Mouse (Mus musculus): Measurements from ENCODE around the gene Upp2. TPM values are rescaled to one million over a fixed set of nuclear protein-coding genes. Genes with fewer than 3 reads are reported as not detected.

Upp2 gene
- polyA plus RNA-seq, 1 experiment from 2014 or later: 1.8 TPM

GRCm38 (mm10) chr2:58841021-58841420, 273.9 kb downstream of the Upp2 start:
- Histone ChIP-seq H3K36me3 (no peaks in the 10 kb centered on the region), H3K4me3 (no peak overlapping the region), H3K4me2 (no peak overlapping the region), H3K27ac (no peak overlapping the region), H3K9ac (no peak overlapping the region), H3K4me1 (no peaks in the 10 kb centered on the region), H3K9me3 (replicated peaks) (no peaks in the 10 kb centered on the region), H3K27me3 (replicated peaks) (no peaks in the 10 kb centered on the region)
- WGBS (ENCODE audit: insufficient replicate concordance): 69% methylated on average over 3 of the region's 3 CpGs
- ATAC-seq: no peak

GRCm38 (mm10) chr2:58842443-58842842, 275.3 kb downstream of the Upp2 start:
- Histone ChIP-seq H3K4me1 (no peaks in the 10 kb centered on the region), H3K9ac (no peak overlapping the region), H3K9me3 (replicated peaks) (no peaks in the 10 kb centered on the region), H3K27me3 (replicated peaks) (no peaks in the 10 kb centered on the region), H3K4me3 (no peak overlapping the region), H3K4me2 (no peak overlapping the region), H3K27ac (no peak overlapping the region), H3K36me3 (no peaks in the 10 kb centered on the region)
- ATAC-seq: no peak
- WGBS (ENCODE audit: insufficient replicate concordance): 67% methylated on average over 4 of the region's 4 CpGs

Other genes starting within 250 kb of the Upp2 start
- gene Acvr1c, start 209.4 kb upstream of the Upp2 start, polyA plus RNA-seq (2016; fragmentation: Nextera tagmentation; extraction: Ambion mirVana): 0.02 and 0.05 TPM in 2 replicates
- gene Gm17409, start 97.2 kb upstream of the Upp2 start, polyA plus RNA-seq (2016; fragmentation: Nextera tagmentation; extraction: Ambion mirVana): 0.18 TPM in 1 of 2 replicates, not detected in the other
- gene Acvr1, start 141 bp upstream of the Upp2 start, polyA plus RNA-seq (2016; fragmentation: Nextera tagmentation; extraction: Ambion mirVana): 3.4 and 3.8 TPM in 2 replicates